Mouse (Mus musculus): ENCODE results near the gene Crybb1.
A peak's percentile ranks its signal among the peaks of the same experiment; 100 is the strongest.

Crybb1 gene

DNA sequence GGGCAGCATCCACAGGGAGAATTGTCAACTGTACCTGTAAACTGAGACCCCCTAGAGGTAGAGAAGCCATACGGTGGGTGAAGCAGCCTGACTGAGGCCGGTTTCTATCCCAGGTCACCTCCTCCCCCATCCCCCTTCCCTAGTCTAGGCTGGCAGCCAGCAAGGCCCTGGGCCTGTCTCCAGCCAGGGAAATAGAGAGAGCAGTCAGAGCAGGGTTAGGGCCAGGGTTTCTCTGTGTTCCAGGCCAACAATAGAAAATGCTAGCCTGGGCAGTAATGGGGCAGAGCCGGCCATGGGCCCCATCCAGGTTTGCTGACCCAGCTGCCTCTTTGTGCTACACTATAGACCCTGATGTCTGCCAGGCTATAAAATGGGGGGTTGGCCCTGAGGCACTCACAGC is at the start of gene Crybb1:
Crybb1 (plus strand) TSS at position 390 of the 400 bp plus-strand sequence.
- peak; percentile 62 to 66 for DNase-seq (ENCODE audit: low spot score in 2 of 2)

DNA sequence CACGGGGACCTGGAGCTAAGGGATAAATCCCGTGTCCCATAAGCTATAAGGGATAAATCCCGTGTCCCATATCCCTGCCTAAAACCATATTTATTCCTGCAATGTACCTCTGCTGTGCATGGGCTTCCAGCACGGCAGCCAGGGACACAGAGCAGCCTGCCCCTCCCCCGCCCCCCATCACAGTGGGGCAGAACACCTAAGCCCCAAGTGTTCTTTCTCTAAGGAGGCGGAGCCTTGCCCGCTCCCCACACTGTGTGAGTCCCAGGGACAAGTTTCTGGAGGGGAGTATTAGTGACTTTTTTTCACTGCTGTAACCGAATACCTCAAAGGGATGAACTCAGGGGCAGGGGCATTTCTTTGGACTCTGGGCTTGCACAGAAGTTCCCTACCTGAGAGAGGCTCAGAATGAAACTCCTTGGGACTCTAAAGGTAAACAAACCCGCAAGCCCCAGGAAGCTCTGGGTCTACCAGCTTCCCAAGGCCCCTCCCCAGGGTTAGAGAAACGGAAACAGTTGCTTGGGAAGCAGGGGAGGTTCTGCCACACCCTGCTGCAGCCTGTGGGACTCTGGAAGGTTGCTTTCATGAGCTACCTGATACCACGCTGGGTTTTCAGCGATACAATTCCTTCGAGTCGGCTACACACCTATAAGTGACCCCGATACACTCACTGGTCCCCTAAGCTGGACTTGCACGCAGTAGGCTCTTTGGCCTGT is 48.9 kb upstream of the Crybb1 start:
- no peak for DNase-seq (ENCODE audit: low spot score in 2 of 2)

DNA sequence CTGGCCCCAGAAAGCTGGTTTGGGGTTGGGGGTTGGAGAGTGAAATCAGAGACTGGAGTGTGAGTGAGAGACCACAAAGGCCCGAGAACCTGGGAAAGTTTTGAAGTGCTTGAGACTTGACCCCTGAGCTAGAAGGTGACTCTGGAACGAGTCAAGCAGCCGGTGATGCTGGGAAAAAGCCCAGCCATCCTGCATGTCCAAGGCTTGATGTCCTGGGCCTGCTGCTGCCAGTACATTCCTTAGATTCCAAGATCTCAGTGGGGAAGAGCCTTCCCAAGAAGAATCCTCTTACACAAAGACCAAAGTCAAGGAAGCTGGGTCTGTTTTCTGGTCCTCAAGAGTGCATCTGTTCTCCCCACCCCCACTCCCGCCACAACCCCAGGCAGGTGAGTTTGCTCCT is 47.3 kb upstream of the Crybb1 start:
- DNase-seq (ENCODE audit: low spot score in 2 of 2): no peak

DNA sequence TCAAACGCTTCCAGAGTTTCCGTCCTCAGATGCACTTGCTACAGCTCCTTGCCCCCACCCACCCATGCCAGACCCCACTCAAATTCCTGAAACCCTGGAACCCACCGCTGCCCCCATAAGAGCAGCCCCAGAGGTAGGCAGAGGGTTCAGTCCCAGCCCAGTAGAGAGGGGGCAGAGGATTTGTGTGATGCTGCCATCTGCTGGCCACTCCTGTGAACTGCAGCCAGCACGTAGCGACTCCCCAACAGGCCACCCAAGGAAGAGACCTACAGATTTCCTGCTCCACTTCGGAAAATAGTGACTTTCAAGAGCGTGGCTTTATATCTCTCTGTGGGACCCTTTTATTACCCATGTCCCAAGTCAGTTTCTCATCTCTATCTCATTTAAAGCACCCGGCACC is 45.5 kb upstream of the Crybb1 start:
- peak; percentile 59 to 65 for DNase-seq (ENCODE audit: low spot score in 2 of 2)

DNA sequence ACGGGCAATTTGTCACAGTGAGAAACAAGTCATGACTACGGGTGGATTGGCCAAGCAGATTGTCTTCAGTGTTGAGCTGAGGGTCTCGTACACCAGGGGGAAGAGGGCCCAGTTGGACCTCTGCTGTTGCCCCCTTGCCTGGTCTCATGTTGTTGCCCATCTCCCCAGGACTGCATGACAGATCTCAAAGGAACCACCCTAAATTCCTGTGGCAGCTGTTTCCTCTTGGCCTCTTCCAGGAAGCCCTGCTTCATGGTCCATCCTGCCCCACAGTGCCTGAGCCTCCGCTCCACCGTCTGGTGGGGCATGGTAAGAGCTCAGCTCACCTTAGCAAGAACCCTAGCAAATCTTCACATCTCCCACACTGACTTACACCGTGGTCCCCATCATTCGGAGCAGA is 43.7 kb upstream of the Crybb1 start:
- DNase-seq (ENCODE audit: low spot score in 2 of 2): no peak

DNA sequence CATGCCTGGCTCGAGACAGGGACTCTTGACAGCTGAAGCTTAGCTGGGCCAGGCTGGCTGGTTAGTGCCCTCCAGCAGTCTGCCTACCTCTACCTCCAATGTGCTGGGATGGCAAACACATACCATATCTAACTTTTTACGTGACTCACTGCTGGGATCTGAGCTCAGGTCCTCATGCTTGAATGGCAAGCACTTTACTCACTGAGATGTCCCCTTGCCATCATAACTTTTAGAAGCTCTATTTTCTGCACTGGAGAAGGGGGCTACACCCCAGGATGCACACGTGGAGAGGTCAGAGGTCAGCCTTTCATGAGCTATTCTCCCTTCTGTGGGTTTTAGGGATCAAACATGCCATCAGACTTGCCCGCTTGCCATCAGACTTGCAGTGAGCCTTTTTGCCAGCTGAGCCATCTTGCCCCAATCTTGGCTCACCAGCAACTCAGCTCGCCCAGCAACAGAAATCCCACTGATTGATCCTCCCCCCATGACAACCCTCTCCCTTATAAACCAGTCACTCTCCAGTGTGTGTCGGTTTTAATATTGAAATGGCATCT is 42.8 kb upstream of the Crybb1 start:
- DNase-seq (ENCODE audit: low spot score in 2 of 2): no peak

DNA sequence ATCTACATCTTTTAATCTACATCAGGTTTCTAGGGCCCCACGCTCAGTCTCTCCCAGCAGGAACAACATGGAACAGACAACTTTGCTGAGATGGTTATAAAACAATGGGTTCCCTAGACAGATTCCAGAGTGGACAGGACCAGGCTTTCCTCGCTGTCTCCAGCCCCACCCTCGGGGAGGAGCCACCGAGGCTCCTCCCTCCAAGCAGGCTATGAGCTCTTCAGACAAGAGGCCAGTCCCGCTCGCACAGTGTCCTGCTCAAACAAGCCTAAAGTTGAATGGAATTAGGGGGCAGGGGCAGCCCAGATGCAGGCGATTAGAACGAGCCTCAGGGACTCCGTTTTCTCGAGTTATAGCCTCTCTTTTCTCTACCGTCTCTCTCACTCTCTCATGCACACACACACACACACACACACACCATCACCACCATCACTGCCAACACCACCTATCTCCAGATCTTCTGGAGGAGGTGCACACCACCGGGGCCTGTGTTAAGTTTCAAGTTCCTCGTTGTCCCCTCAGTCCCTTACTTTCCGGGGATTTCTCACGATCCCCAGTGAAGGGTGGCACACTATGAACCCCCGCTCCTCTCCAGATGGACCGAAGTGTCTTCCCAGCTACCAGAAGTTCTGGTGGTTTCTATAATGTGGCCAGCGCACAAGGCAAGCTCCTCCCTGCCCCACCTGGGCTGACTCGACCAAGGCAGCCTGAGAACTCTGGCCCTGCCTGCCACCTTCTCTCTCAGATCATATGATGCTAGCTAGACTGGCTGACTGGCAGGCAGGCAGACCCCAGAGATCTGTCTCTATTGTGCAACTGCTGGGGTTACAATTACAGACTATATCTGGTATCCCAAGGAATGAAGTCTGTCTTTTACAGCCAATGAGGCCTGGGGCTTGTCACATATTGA is 42.0 kb upstream of the Crybb1 start:
- peak; percentile 42 to 52 for DNase-seq (ENCODE audit: low spot score in 2 of 2)

DNA sequence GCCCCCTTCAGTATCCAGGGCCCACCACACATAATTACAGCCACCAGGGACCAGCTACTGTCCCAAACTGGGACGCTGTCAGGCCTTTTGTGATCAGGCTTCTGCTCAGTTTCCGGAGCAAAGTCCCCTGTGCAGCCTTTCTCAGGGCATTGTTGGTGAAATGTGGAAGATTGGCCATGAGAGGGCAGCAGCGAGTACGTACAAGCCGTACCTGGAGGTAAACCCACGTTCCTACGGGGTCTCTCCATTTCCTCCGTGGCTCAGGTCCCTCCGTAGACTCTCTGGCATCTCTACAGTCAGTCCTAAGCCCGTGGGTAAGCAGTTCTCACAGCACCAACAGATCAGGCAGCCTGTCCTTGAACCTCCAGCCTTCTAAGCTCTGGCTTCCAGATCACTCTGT is 41.2 kb upstream of the Crybb1 start:
- peak; percentile 70 to 83 for DNase-seq (ENCODE audit: low spot score in 2 of 2)

DNA sequence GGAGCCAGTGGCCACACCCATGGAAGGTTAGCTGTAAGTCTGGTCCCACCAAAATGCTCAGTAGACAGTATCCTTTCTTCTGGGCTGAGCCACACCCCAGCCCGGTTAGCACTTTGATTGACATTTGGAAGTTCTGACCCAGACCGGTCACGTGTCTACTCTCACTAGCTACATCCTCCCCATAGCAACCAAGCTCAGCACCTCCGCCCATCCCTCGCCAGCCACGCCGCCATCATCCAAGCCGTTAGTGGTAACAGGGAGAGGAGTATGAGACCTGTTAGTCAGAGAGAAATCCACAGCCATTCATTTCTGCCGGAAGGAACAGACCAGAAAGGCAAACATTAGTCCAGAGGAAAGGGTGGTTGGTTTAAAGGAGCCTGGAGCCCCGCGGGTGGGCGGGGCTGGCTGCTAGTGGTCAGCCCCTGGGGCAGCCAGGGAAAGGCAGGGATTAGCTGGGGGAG is 40.3 kb upstream of the Crybb1 start:
- peak; percentile 61 to 64 for DNase-seq (ENCODE audit: low spot score in 2 of 2)

DNA sequence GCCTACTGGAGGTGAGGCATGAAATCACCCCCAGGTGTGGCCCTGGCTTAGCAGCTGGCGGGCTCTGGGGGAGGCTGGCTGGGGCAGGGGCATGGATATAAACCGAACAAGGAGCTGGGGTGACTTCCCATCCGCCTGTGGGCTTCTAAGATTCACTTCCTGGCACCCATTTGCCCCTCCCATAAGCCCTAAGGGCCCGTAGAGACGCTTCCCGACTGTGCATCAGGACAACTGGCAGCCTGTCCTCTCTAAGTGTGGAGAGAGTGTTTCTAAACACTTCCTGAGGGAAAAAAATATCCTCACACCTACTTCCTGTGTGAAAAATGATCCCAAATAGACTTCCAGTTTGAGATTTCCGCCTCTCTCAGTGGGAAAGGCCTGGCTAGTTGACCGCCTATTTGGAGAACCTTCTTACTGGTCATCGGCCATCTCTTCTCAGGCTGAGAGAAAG is 39.8 kb upstream of the Crybb1 start:
- DNase-seq (ENCODE audit: low spot score in 2 of 2): peak; percentile 40 to 65

DNA sequence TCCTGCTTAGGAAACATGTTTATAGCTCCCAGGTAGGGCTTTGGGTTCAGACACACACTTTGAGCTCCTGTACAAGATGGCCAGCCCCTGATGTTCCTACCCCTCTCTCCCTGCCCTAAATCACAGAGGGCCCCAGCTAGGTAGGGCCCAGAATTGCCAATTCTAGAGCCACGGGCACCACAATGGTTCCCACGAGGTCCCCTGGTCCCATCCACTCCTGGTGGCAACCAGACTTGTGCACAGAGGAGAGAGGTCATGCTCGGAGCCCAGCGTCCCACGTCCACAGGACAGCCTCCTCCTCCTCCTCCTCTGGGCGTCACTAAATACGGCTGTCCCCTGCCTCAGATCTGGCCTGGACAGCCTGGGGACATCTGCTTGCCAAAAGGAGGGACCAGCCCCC is 39.3 kb upstream of the Crybb1 start:
- no peak for DNase-seq (ENCODE audit: low spot score in 2 of 2)

DNA sequence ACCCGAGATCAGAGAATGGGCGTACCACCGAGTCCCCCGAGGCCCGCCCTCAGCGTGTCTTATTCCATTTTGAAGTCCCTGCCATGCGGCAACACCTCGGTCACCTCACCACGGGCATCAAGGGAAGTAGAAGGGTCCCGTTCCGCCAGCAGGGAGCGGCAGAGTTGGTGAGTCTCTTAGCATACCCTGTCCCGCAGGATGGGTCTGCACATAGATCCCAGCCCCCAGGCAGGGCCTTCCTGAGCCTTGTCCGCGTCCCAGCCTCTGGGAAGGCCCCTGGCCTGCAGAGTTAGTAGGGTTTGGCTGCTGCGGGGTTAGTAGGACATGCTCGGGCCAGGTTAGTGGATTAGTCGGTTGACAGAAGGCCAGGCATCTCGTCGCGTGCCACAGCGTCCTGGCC is 38.6 kb upstream of the Crybb1 start:
- DNase-seq (ENCODE audit: low spot score in 2 of 2): no peak

DNA sequence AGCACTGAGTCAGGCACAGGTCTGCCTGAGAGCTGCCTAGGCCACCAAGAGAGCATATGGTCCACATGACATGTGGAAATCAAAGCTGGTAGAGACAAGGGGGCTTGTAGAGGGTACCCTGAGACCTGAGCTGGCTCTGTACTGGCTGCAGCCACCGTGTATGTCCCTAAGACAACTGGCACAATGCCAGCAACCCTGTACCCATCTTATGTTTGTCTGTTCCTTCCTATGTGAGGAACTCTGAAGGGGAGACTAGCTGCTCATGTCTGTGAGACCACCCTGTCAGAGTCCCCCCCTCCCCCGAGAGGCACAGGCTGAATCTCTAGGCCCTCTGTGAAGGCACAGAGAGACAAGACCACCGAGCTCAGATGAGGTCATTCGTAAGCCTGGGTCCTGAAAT is 36.9 kb upstream of the Crybb1 start:
- DNase-seq (ENCODE audit: low spot score in 2 of 2): no peak

DNA sequence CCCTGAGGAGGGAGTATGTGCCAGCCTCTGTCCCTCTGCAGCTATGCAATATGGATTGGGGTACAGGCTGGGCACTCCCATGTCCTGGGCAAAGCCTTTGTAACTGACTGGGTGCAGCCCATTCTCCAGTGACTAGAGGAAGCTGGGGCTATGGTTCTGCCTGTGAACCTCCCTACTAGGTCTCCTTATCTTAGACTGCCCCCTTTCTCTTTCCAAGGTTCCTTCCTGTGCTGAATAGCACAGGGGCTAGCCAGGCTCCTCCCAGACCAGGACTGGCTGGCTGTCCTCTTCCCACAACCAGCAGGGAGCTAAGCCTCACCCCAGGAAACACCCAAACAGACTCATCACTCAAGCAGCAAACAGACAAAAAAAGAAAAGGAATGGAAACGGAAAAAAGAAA is 36.2 kb upstream of the Crybb1 start:
- DNase-seq (ENCODE audit: low spot score in 2 of 2): no peak

DNA sequence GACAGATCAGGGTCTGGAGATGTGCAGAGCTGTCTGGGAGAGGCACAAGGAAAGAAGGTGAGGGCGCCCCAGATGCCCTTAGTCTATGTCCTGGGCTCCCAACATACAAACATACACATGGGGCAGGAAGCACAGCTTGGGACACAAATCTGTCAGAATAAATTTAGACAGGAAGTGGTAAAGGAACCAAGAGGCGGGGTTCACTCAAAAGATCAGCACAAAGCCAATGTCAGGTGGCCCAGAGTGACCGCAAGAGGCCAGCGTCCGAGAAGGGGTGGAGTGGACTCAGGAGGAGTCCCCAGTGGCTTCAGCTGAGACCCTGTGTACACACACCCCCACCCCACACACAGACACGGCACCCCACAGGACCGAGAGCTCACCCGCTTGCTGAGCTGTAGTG is 35.4 kb upstream of the Crybb1 start:
- no peak for DNase-seq (ENCODE audit: low spot score in 2 of 2)

DNA sequence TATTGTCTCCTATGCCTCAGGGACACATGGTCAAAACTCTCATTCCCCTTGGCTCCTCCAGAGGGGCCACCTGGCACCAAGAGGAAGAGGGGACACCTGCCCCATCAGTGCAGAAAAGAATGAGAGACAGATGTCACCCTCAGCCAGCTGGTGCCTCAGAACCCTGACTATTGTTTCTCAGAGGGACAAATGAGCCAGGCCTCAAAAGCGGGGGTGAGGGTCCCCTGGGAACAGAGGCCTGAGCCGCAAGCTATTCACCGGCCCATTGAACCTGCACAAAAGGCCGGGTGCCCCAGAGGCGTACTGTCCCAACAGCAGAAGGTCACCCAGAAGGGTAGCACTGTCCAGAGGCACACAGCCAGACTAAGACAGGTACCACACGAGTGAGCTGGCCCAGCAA is 30.0 kb upstream of the Crybb1 start:
- DNase-seq (ENCODE audit: low spot score in 2 of 2): no peak

DNA sequence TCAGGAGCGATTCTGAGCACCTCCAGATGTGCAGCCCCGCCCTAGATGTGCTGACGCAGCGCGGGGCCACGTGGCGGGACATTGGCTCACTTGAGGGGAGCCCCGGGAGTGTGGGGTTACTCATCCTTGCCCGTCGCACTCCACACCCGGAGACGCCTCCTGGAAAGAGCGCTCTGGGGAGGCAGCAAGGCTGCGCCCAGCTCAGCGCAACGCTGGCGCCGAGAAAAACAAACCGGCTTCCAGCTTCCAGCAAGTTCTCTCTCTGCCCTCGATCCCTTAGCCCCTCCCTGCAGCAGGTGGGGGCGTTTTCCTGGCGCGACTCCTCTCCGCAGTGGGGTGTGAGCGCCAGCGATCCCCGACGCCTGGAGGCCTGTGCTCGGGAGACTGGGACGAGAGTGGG is 28.3 kb upstream of the Crybb1 start:
- DNase-seq (ENCODE audit: low spot score in 2 of 2): peak; percentile 69 to 76

DNA sequence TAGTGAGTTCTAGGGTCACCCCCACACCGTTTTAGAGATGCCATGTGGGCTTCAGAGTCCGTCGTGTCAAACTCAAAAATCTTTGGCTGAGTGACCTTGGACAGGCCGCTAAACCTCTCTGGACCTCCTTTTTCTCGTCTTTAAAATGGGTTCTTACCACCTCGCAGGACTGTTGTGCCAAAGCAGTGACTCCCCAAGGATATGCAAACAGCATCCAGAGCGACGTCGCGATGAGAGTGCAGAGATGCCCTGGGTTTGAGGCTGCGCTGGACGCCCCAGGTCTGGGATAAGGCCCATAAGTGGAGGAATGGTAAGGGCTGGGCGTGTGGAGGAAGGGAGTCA is 27.7 kb upstream of the Crybb1 start:
- DNase-seq (ENCODE audit: low spot score in 2 of 2): no peak

DNA sequence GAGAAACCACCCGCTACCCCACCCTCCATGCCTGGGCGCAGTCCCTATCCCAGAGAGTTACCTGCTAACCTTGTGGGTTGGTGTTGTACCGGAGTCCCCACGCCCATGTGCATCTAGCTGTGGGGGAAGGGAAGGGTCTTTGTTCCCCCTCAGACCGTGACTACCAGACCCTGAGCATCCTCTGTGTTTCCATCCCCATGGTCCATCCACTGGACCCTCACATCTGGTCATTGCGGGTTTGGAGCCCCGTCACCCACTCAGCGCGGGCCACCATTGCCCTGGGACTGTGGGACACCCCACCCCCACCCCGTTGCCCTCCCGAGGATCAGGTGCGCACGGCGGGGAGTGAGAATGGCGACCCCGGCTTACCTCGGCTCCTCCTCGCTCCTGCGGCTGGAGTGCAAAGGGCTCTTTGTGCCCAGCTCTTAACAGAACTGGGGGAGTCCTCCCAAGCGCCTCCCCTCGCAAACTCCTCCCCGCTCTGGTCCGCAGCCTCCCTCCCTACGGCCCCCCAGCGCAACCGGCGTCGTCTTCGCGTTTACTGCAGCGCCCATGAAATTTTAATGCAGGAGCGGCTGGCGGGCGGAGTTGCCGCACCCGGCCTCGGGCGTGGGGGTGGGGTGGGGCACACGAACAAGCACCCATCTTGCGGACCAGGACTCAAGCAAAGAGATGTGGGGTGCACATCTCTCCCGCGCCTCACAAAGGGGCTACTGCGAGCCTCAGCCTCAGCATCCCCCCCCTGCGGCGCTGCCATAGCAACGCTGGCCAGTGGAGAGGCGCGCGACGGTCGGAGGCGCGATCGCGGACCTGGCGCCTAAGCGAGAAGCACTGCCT is 27.2 kb upstream of the Crybb1 start:
- DNase-seq (ENCODE audit: low spot score in 2 of 2): peak; percentile 75 to 81

DNA sequence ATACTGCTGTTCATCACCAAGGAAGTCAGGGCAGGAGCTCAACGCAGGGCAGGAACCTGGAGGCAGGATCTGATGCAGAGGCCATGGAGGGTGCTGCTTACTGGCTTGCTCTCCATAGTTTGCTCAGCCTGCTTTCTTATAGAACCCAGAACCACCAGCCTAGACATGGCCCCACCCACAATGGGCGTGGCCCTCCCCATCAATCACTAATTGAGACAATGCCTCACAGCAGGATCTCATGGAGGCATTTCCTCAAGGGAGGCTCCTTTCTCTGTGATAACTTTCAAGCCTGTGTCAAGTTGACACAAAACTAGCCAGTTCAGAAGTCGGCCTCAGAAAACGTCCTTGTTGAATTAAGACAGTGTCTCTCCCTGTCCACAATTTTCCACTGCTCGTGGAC is 19.8 kb upstream of the Crybb1 start:
- no peak for DNase-seq (ENCODE audit: low spot score in 2 of 2)

DNA sequence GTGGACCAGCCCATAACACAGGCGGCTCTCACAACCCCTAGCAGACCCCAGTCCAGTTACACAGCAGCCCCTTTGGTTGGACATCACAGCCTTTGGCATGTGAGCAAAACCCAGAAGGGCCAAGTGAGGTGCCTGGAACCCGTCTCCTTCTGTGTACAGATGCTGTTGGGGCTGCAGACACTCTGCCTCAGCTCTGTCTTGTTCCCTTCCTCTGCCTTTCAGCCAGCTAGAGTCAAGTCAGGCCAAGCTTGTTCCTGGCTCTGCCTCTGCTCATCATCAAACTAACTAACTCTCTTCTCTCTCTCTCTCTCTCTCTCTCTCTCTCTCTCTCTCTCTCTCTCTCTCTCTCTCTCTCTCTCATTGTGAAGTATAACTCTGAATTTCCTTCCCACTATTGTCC is 19.0 kb upstream of the Crybb1 start:
- no peak for DNase-seq (ENCODE audit: low spot score in 2 of 2)

DNA sequence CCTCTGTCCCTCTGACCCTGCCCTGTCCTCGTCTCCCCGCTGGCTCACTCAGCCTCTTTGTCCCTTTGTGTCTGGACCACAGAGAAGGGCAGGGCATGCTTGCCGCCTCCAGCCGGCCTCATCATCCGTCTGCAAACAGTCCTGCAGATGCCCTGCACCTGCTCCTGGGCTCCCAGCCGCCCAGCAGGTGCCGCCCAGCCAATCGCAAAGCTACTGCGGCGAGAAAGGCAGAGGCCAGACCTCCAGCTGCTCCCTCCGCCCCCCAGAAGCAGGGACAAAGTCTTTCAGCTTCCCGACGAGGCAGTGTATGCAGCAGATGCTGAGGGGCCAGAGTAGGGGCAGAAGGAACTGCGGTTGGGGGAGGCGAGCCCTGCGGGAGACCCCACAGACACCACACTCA is 18.2 kb upstream of the Crybb1 start:
- DNase-seq (ENCODE audit: low spot score in 2 of 2): no peak
